Mouse (Mus musculus): ENCODE data around the gene Fam178b. TPM values are rescaled to one million over a fixed set of nuclear protein-coding genes. Genes with fewer than 3 reads are reported as not detected.

Fam178b gene
- polyA plus RNA-seq, 1 experiment from 2014 or later, result 3.0 TPM

- no peak for ATAC-seq (ENCODE audit: insufficient number of reproducible peaks, low FRiP score)
- Histone ChIP-seq H3K27ac (ENCODE audit: poor library complexity, severe bottlenecking) (no peak overlapping the region), H3K27me3 (replicated peaks) (no peaks in the 10 kb centered on the region), H3K36me3 (no peaks in the 10 kb centered on the region), H3K9ac (no peak overlapping the region), H3K4me3 (no peak overlapping the region), H3K4me1 (replicated peaks) (peaks cover 26% of the 10 kb centered on the region), H3K9me3 (replicated peaks) (no peaks in the 10 kb centered on the region), H3K4me2 (no peak overlapping the region)
- 47% methylated on average over 4 of the region's 4 CpGs for WGBS
Observed at GRCm38 (mm10) chr1:36602271-36602670, 80.7 kb downstream of the Fam178b start.

- no peak overlapping the region for H3K9ac ChIP-seq
- H3K4me2 ChIP-seq, result no peak overlapping the region
- H3K27ac ChIP-seq (ENCODE audit: poor library complexity, severe bottlenecking), result no peak overlapping the region
- no peak for ATAC-seq (ENCODE audit: insufficient number of reproducible peaks, low FRiP score)
- H3K4me1 ChIP-seq (replicated peaks), result peaks cover 24% of the 10 kb centered on the region
- no peak overlapping the region for H3K4me3 ChIP-seq
- no peaks in the 10 kb centered on the region for H3K36me3 ChIP-seq
- 68% methylated on average over 2 of the region's 2 CpGs for WGBS
- H3K9me3 ChIP-seq (replicated peaks), result no peaks in the 10 kb centered on the region
- no peaks in the 10 kb centered on the region for H3K27me3 ChIP-seq (replicated peaks)
Observed at GRCm38 (mm10) chr1:36598411-36598810, 84.6 kb downstream of the Fam178b start.

- Histone ChIP-seq H3K27me3 (replicated peaks) (no peaks in the 10 kb centered on the region), H3K36me3 (no peaks in the 10 kb centered on the region), H3K4me3 (no peak overlapping the region), H3K4me1 (replicated peaks) (peaks cover 34% of the 10 kb centered on the region), H3K27ac (ENCODE audit: poor library complexity, severe bottlenecking) (peak overlapping the region; percentile 73), H3K9me3 (replicated peaks) (no peaks in the 10 kb centered on the region), H3K9ac (0 out of 2 replicates have a peak overlapping the region, but pooled peaks have one; percentile 25), H3K4me2 (no peak overlapping the region)
- peak; percentile 63 for ATAC-seq (ENCODE audit: insufficient number of reproducible peaks, low FRiP score)
- WGBS, result 44% methylated on average over 4 of the region's 4 CpGs
Observed at GRCm38 (mm10) chr1:36596114-36596513, 86.9 kb downstream of the Fam178b start.

- H3K36me3 ChIP-seq, result no peaks in the 10 kb centered on the region
- no peak overlapping the region for H3K4me3 ChIP-seq
- H3K27me3 ChIP-seq (replicated peaks), result no peaks in the 10 kb centered on the region
- H3K9me3 ChIP-seq (replicated peaks), result no peaks in the 10 kb centered on the region
- no peak for ATAC-seq (ENCODE audit: insufficient number of reproducible peaks, low FRiP score)
- WGBS, result 42% methylated on average over 10 of the region's 10 CpGs
- H3K9ac ChIP-seq, result 0 out of 2 replicates have a peak overlapping the region, but pooled peaks have one; percentile 0
- H3K4me1 ChIP-seq (replicated peaks), result peaks cover 37% of the 10 kb centered on the region
- 0 out of 2 replicates have a peak overlapping the region, but pooled peaks have one; percentile 8 for H3K27ac ChIP-seq (ENCODE audit: poor library complexity, severe bottlenecking)
- no peak overlapping the region for H3K4me2 ChIP-seq
Observed at GRCm38 (mm10) chr1:36595167-36595931, 87.6 kb downstream of the Fam178b start.

- H3K36me3 ChIP-seq, result no peaks in the 10 kb centered on the region
- H3K9ac ChIP-seq, result no peak overlapping the region
- peaks cover 51% of the 10 kb centered on the region for H3K4me1 ChIP-seq (replicated peaks)
- H3K9me3 ChIP-seq (replicated peaks), result no peaks in the 10 kb centered on the region
- no peak overlapping the region for H3K4me2 ChIP-seq
- H3K27ac ChIP-seq (ENCODE audit: poor library complexity, severe bottlenecking), result no peak overlapping the region
- WGBS, result 35% methylated on average over 1 of the region's 1 CpGs
- H3K27me3 ChIP-seq (replicated peaks), result no peaks in the 10 kb centered on the region
- H3K4me3 ChIP-seq, result no peak overlapping the region
- ATAC-seq (ENCODE audit: insufficient number of reproducible peaks, low FRiP score), result no peak
Observed at GRCm38 (mm10) chr1:36593099-36593498, 89.9 kb downstream of the Fam178b start.

- Histone ChIP-seq H3K4me3 (no peak overlapping the region), H3K9me3 (replicated peaks) (no peaks in the 10 kb centered on the region), H3K27me3 (replicated peaks) (no peaks in the 10 kb centered on the region), H3K4me2 (no peak overlapping the region), H3K27ac (ENCODE audit: poor library complexity, severe bottlenecking) (no peak overlapping the region), H3K9ac (no peak overlapping the region), H3K36me3 (no peaks in the 10 kb centered on the region), H3K4me1 (replicated peaks) (peaks cover 53% of the 10 kb centered on the region)
- 34% methylated on average over 2 of the region's 2 CpGs for WGBS
- no peak for ATAC-seq (ENCODE audit: insufficient number of reproducible peaks, low FRiP score)
Observed at GRCm38 (mm10) chr1:36591408-36591807, 91.6 kb downstream of the Fam178b start.

GRCm38 (mm10) chr1:36590664-36591063, 92.3 kb downstream of the Fam178b start:
- no peak for ATAC-seq (ENCODE audit: insufficient number of reproducible peaks, low FRiP score)
- no peak overlapping the region for H3K4me3 ChIP-seq
- no peaks in the 10 kb centered on the region for H3K36me3 ChIP-seq
- no peak overlapping the region for H3K4me2 ChIP-seq
- H3K27me3 ChIP-seq (replicated peaks), result no peaks in the 10 kb centered on the region
- H3K9me3 ChIP-seq (replicated peaks), result no peaks in the 10 kb centered on the region
- peaks cover 53% of the 10 kb centered on the region for H3K4me1 ChIP-seq (replicated peaks)
- no peak overlapping the region for H3K9ac ChIP-seq
- 78% methylated on average over 9 of the region's 9 CpGs for WGBS
- H3K27ac ChIP-seq (ENCODE audit: poor library complexity, severe bottlenecking), result no peak overlapping the region

- no peaks in the 10 kb centered on the region for H3K36me3 ChIP-seq
- no peak overlapping the region for H3K4me3 ChIP-seq
- peaks cover 53% of the 10 kb centered on the region for H3K4me1 ChIP-seq (replicated peaks)
- no peaks in the 10 kb centered on the region for H3K27me3 ChIP-seq (replicated peaks)
- no peaks in the 10 kb centered on the region for H3K9me3 ChIP-seq (replicated peaks)
- peak overlapping the region; percentile 30; the same call in 1 of the 2 replicates for H3K27ac ChIP-seq (ENCODE audit: poor library complexity, severe bottlenecking)
- WGBS, result 51% methylated on average over 6 of the region's 6 CpGs
- H3K9ac ChIP-seq, result peak overlapping the region; percentile 32; the same call in 1 of the 2 replicates
- no peak overlapping the region for H3K4me2 ChIP-seq
- 0 out of 2 replicates have a peak, but pooled peaks have one; percentile 44 for ATAC-seq (ENCODE audit: insufficient number of reproducible peaks, low FRiP score)
Observed at GRCm38 (mm10) chr1:36589486-36589885, 93.5 kb downstream of the Fam178b start.

GRCm38 (mm10) chr1:36588476-36589450, 94.2 kb downstream of the Fam178b start:
- Histone ChIP-seq H3K27me3 (replicated peaks) (no peaks in the 10 kb centered on the region), H3K9ac (peak overlapping the region; percentile 32; the same call in 1 of the 2 replicates), H3K4me2 (no peak overlapping the region), H3K27ac (ENCODE audit: poor library complexity, severe bottlenecking) (peak overlapping the region; percentile 30; the same call in 1 of the 2 replicates), H3K4me3 (no peak overlapping the region), H3K4me1 (replicated peaks) (peaks cover 60% of the 10 kb centered on the region), H3K9me3 (replicated peaks) (no peaks in the 10 kb centered on the region), H3K36me3 (no peaks in the 10 kb centered on the region)
- ATAC-seq (ENCODE audit: insufficient number of reproducible peaks, low FRiP score), result peak; percentile 34; the same call in 1 of the 2 replicates
- 66% methylated on average over 13 of the region's 13 CpGs for WGBS

- no peak overlapping the region for H3K4me2 ChIP-seq
- no peak overlapping the region for H3K4me3 ChIP-seq
- H3K9me3 ChIP-seq (replicated peaks), result no peaks in the 10 kb centered on the region
- no peak overlapping the region for H3K27ac ChIP-seq (ENCODE audit: poor library complexity, severe bottlenecking)
- H3K9ac ChIP-seq, result no peak overlapping the region
- 94% methylated on average over 6 of the region's 6 CpGs for WGBS
- ATAC-seq (ENCODE audit: insufficient number of reproducible peaks, low FRiP score), result no peak
- no peaks in the 10 kb centered on the region for H3K36me3 ChIP-seq
- no peaks in the 10 kb centered on the region for H3K27me3 ChIP-seq (replicated peaks)
- H3K4me1 ChIP-seq (replicated peaks), result peaks cover 68% of the 10 kb centered on the region
Observed at GRCm38 (mm10) chr1:36587860-36588259, 95.1 kb downstream of the Fam178b start.

- no peak overlapping the region for H3K4me3 ChIP-seq
- 45% methylated on average over 4 of the region's 4 CpGs for whole genome bisulfite sequencing
- no peaks in the 10 kb centered on the region for H3K9me3 ChIP-seq (replicated peaks)
- peaks cover 63% of the 10 kb centered on the region for H3K4me1 ChIP-seq (replicated peaks)
- H3K27me3 ChIP-seq (replicated peaks), result no peaks in the 10 kb centered on the region
- no peak overlapping the region for H3K4me2 ChIP-seq
- no peaks in the 10 kb centered on the region for H3K36me3 ChIP-seq
- no peak overlapping the region for H3K9ac ChIP-seq
- ATAC-seq (ENCODE audit: insufficient number of reproducible peaks, low FRiP score), result no peak
- H3K27ac ChIP-seq (ENCODE audit: poor library complexity, severe bottlenecking), result no peak overlapping the region
Observed at GRCm38 (mm10) chr1:36586288-36586687, 96.7 kb downstream of the Fam178b start.
